Mouse (Mus musculus) adipocyte (in vitro differentiated cells): Measurements from ENCODE around the gene Fahd2a.

Source experiments
- DNase-seq: peaks from one replicate; pipeline ENCODE4 v3.0.0-alpha.2; 2016; ENCODE audit warnings: low spot score

The Fahd2a gene

GRCm38 (mm10) chr2:127444055-127444789 lies at the start of gene Fahd2a:
TSS of gene Fahd2a (minus strand) at chr2:127444565.
- DNase-seq = no peak

DNA sequence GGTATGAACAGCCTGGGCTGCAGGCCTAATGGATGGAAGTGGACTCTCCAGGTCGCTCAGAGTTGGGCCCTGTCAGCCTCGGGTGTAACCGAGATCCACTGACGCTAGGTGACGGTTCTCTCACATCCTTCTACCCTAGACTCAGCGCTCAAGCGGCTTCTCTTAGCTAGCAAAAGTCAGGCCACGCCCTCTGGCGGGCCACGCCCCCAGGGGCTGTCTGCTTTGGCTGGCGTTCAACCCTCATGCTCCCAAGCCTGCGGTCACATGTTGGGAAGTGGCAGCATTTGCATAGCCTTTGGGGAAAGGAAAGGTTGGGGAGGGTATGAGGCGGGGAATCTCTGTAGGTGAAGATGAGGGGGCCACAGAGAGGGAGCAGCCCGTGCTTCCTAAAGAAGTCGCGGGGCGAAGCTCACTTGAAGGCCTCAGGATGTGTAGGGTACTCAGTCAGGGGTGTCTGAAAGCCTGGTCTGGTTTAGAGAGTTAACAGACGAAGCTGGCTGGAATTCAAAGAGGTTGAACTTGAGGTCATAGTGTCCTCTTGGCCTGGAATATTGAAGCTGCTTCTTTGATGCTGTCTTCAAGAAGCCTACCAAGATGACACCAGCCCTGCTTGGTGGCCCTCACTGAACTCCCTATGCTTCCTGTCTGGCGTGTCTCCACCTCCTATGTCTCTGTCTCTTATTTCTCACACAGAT lies 40.3 kb upstream of the Fahd2a start:
- no peak for DNase-seq

DNA sequence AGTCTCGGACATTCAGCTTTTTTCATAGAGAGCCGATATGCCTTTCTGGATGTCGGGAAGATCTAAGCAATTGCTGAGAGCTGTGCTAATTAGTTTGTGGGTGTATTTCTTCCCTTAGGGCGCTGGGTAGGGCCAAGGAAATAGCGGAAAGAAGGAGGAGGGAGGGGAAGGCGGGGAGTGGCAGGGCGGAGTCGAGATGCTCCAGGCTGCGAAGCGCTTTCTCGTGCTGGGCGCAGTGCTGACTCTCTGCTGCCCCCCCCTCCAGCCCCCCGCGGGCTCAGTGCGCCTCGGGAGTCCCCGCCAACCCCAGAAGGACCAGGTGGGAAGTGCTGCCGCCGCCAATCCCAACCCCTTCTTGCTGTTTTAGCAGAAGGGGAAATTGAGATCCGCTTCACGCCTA lies 38.6 kb upstream of the Fahd2a start:
- no peak for DNase-seq

DNA sequence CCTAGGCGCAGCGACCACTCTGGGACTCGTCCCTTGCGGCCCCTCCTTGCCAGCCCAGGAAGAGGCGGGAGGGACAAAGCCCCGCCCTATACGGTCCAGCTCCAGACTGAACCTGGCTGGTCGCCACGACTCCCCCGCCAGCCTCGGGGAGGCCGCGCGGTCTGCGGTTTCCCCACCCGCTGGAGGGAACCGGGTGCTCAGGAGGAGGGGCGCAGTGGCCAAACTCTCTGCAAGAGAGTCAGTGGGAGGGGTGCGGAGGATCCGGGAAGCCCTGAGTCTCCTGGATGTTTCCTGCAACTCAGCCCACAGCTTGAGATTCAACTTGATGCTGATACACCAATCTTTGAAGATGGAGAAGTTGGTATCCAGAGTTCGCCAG lies 38.2 kb upstream of the Fahd2a start:
- no peak for DNase-seq

GRCm38 (mm10) chr2:127481841-127482532 lies 37.6 kb upstream of the Fahd2a start:
- no peak for DNase-seq

- no peak for DNase-seq
Measured at GRCm38 (mm10) chr2:127479763-127480162, 35.4 kb upstream of the Fahd2a start.

- no peak for DNase-seq
Measured at GRCm38 (mm10) chr2:127479210-127479609, 34.8 kb upstream of the Fahd2a start.

DNA sequence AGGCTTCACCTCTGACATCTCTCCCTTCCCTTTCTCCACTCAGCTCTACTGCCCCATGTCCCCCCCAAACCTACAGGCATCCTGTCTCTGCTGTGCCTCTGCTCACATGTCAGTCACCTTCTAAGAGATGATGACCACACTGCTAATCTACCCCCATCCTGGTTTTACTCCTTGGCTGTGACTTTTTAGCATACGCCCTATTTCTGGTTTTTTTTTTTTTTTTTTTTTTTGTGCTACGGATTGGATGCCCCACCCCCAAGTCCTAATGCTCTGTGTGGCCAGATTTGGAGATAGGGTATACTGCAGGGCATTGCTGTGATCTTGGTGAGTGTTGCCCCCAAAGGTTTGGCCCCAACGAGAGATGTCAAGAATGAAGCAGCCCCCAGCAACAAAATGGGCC lies 27.9 kb upstream of the Fahd2a start:
- no peak for DNase-seq

GRCm38 (mm10) chr2:127471281-127471680 lies 26.9 kb upstream of the Fahd2a start:
- DNase-seq = no peak

- no peak for DNase-seq
Measured at GRCm38 (mm10) chr2:127470661-127471060, 26.3 kb upstream of the Fahd2a start.

- no peak for DNase-seq
Measured at GRCm38 (mm10) chr2:127470183-127470582, 25.8 kb upstream of the Fahd2a start.

- peak; percentile 54 for DNase-seq
Measured at GRCm38 (mm10) chr2:127462314-127462713, 17.9 kb upstream of the Fahd2a start.

DNA sequence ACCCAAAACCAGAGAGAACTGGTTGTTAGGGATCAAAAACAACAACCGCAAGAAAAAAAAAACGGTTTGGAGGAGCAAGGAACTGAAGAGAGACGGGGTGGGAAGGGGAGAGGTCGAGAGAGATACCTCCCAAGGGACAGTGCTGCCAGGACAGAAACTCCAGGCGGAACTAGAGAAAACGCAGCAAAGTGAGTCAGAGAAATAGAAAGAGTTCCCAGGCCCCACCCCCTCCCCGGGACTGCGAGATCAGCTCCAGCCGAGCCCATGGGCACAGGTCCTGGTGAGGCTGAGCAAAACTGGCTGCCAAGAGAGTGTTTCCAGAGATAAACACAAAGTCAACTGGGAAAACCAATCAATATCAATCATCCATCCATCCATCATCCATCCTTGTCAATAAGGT lies 17.0 kb upstream of the Fahd2a start:
- DNase-seq = no peak

- DNase-seq = no peak
Measured at GRCm38 (mm10) chr2:127459341-127459740, 15.0 kb upstream of the Fahd2a start.

- peak; percentile 80 for DNase-seq
Measured at GRCm38 (mm10) chr2:127453764-127454163, 9.4 kb upstream of the Fahd2a start.

GRCm38 (mm10) chr2:127453141-127453540 lies 8.8 kb upstream of the Fahd2a start:
- DNase-seq = no peak

GRCm38 (mm10) chr2:127451748-127452147 lies 7.4 kb upstream of the Fahd2a start:
- no peak for DNase-seq

DNA sequence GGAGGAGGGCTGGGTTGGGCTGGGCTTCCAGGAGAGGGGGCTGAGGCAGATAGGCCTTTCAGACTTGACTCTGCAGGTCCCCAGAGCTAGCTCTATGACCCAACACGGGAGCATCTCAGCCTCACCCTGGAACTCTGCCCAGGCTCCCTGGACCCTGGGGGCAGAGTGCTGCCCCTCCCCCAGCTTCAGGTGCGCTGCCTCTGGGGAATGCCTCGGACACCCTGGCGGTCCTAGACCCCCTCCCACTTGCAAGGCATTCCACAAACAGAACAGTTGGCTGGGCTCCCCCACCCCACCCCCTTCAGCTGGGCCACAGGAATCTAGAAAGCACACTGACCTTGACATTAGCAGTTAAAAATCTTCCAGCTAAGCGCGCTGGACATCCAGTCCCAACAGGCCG lies 5.3 kb upstream of the Fahd2a start:
- DNase-seq = no peak

GRCm38 (mm10) chr2:127446847-127447246 lies 2.5 kb upstream of the Fahd2a start:
- DNase-seq = no peak

- DNase-seq = no peak
Measured at GRCm38 (mm10) chr2:127437697-127438096, 6.7 kb downstream of the Fahd2a start.

DNA sequence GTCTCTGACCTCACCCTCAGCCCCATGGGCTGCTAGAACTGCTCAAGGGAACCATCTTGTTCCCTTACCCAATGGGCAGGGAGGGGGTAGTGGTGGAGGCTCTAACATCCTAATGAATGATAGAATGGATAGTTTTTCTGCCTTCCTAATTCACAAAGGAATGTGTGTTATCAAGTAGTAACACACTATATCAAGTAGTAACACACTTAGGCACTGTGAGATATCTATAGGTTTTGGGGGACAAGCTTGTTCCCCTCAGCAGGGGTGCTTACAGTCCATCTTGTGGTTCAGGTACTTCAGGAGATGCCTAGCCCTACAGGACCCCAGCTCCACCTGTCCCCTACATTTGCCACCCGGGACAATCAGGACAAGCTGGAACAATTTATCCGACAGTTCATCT lies 8.8 kb downstream of the Fahd2a start:
- DNase-seq = no peak

GRCm38 (mm10) chr2:127435135-127435534 lies 9.2 kb downstream of the Fahd2a start:
- peak; percentile 7 for DNase-seq
